Mouse (Mus musculus) adrenal gland, postnatal 4 days (tissue): ENCODE measurements around the gene Map4k1. TPM values are rescaled to one million over a fixed set of nuclear protein-coding genes. Genes with fewer than 3 reads are reported as not detected.

Source experiments
- microRNA-seq: library from miRNA; unstranded; fragments of <30 nt; microRNA quantifications from one replicate; pipeline ENCODE4 v1.2.0, GENCODE M21; 2021
- total RNA-seq, 2 experiments: library from RNA; stranded (reverse); gene quantifications; 2 replicates each; pipeline ENCODE4 v1.2.3; 2021

Gene Map4k1
- total RNA-seq, 2 experiments from 2014 or later = 2.5 to 3.6 TPM

Small RNAs within 50 kb of the gene (microRNA-seq; reads per million reads assigned to microRNA genes)
- gene Gm44408 = not detected

Other genes with a start within 250 kb of the Map4k1 start
- 10 to 100 TPM; 59.7 to 63.5 TPM for gene Mrps12, start 240.2 kb upstream of the Map4k1 start, total RNA-seq
- gene Sars2, start 240.1 kb upstream of the Map4k1 start, total RNA-seq = 10 to 100 TPM; 25.0 to 27.0 TPM
- gene Ccer2, start 225.9 kb upstream of the Map4k1 start, total RNA-seq = not detected
- gene Sirt2, start 215.3 kb upstream of the Map4k1 start, total RNA-seq = 10 to 100 TPM; 62.8 to 66.2 TPM
- gene Nfkbib, start 214.5 kb upstream of the Map4k1 start, total RNA-seq = 10 to 100 TPM; 24.6 to 27.3 TPM
- 1 to 10 TPM; 2.2 to 4.2 TPM for gene Rinl, start 193.1 kb upstream of the Map4k1 start, total RNA-seq
- 100 to 1,000 TPM; 722 to 725 TPM for gene Hnrnpl, start 173.5 kb upstream of the Map4k1 start, total RNA-seq
- 100 to 1,000 TPM; 327 to 392 TPM for gene Ech1, start 156.8 kb upstream of the Map4k1 start, total RNA-seq
- 10 to 100 TPM; 29.2 to 33.2 TPM for gene Lgals4, start 148.2 kb upstream of the Map4k1 start, total RNA-seq
- 1 to 10 TPM; 3.9 TPM for gene Lgals7, start 118.2 kb upstream of the Map4k1 start, total RNA-seq
- gene Capn12, start 100.6 kb upstream of the Map4k1 start, total RNA-seq = under 1 TPM; 0.11 to 0.17 TPM
- 100 to 1,000 TPM; 220 to 242 TPM for gene Actn4, start 19.7 kb upstream of the Map4k1 start, total RNA-seq
- gene Eif3k, start 186 bp upstream of the Map4k1 start, total RNA-seq = 100 to 1,000 TPM; 308 to 312 TPM
- gene Ryr1, start 143.1 kb downstream of the Map4k1 start, total RNA-seq = 10 to 100 TPM in 1 of 2 experiments, 1 to 10 TPM in 1; 5.9 to 15.1 TPM
- gene Rasgrp4, start 152.8 kb downstream of the Map4k1 start, total RNA-seq = 1 to 10 TPM; 2.4 TPM
- gene Fam98c, start 174.2 kb downstream of the Map4k1 start, total RNA-seq = 10 to 100 TPM; 16.2 to 17.2 TPM
- 1 to 10 TPM; 1.8 to 2.5 TPM for gene Ggn, start 188.2 kb downstream of the Map4k1 start, total RNA-seq
- gene Spred3, start 188.4 kb downstream of the Map4k1 start, total RNA-seq = 10 to 100 TPM; 14.5 to 15.8 TPM
- gene Psmd8, start 198.7 kb downstream of the Map4k1 start, total RNA-seq = 100 to 1,000 TPM; 188 to 192 TPM
- gene Catsperg1, start 232.0 kb downstream of the Map4k1 start, total RNA-seq = 1 to 10 TPM; 2.0 TPM